Mouse (Mus musculus) liver, embryonic 13.5 days (tissue): ENCODE results near the gene Tgfb1i1. TPM values are rescaled to one million over a fixed set of nuclear protein-coding genes. Genes with fewer than 3 reads are reported as not detected.

Source experiments
- ATAC-seq: fragments of 200-750 bp; cut with Nextera tagmentation; 2 replicates; pipeline ENCODE4 v1.8.0; 2017; ENCODE audit warnings: low read depth, mild to moderate bottlenecking, moderate number of reproducible peaks, moderate library complexity
- DNase-seq: peaks from one replicate; pipeline ENCODE4 v3.0.0; 2022
- H3K27ac ChIP-seq: fragments of 300-500 bp; sonication (generic); 2 replicates; pipeline ENCODE4 v1.5.1; 2015; ENCODE audit warnings: moderate library complexity, mild to moderate bottlenecking, inconsistent platforms
- H3K27me3 ChIP-seq: fragments of 300-500 bp; sonication (generic); 2 replicates; pipeline ENCODE4 v1.6.1; 2015; ENCODE audit warnings: mild to moderate bottlenecking, inconsistent platforms
- H3K36me3 ChIP-seq: fragments of 300-500 bp; sonication (generic); 2 replicates; pipeline ENCODE4 v1.6.1; 2015; ENCODE audit warnings: mild to moderate bottlenecking, inconsistent platforms
- H3K4me1 ChIP-seq: fragments of 300-500 bp; sonication (generic); replicated peaks from 2 replicates; pipeline ENCODE4 v1.6.1; 2015; ENCODE audit warnings: inconsistent platforms
- H3K4me2 ChIP-seq: fragments of 300-500 bp; sonication (generic); 2 replicates; pipeline ENCODE4 v1.6.1; 2015; ENCODE audit warnings: inconsistent platforms, mild to moderate bottlenecking, moderate library complexity
- H3K4me3 ChIP-seq: fragments of 300-500 bp; sonication (generic); replicated peaks from 2 replicates; pipeline ENCODE4 v1.5.1; 2015; ENCODE audit warnings: mild to moderate bottlenecking, inconsistent platforms
- H3K9ac ChIP-seq: fragments of 300-500 bp; sonication (generic); 2 replicates; pipeline ENCODE4 v1.6.1; 2015; ENCODE audit warnings: mild to moderate bottlenecking, inconsistent platforms
- H3K9me3 ChIP-seq: fragments of 300-500 bp; sonication (generic); replicated peaks from 2 replicates; pipeline ENCODE4 v1.6.1; 2016; ENCODE audit warnings: inconsistent platforms
- WGBS: fragments of 180-500 bp; shearing (Covaris S2); methylation state at CpG from one replicate; pipeline ENCODE4 v1.1.7; 2015; ENCODE audit not compliant: insufficient replicate concordance; 5-methylcytosine and 5-hydroxymethylcytosine counted together
- polyA plus RNA-seq: library from polyadenylated mRNA; unstranded; fragments of >200 nt; fragmentation: Nextera tagmentation; extraction: Ambion mirVana; gene quantifications from 2 replicates; pipeline ENCODE4 v1.2.1, GENCODE M21; 2015

Gene Tgfb1i1
- polyA plus RNA-seq, 1 experiment from 2014 or later = 14.3 TPM

DNA sequence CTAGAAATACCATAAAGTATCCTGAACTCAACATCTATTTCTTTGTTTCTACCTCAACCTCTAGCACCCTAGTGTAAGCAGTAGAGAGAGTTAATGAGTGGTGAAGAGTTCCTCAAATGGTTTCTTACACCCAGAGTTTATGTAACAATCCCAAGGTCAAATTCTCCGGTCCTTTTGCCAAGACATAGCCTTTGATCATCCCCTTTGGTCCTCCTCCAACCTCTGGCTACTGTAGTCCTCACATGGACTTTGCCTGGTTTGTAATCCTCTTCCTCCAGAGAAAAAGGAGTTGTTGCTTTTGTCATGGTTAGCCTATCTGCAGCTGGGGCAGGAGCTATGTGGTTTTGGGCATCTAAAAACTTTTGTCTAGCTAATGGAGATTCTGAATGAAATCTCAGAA lies 11.1 kb upstream of the Tgfb1i1 start:
- DNase-seq = no peak
- WGBS = 89% methylated on average over 1 of the region's 1 CpGs
- H3K4me2 ChIP-seq = no peak overlapping the region
- H3K9me3 ChIP-seq = no peaks in the 10 kb centered on the region
- H3K27ac ChIP-seq = no peak overlapping the region
- H3K4me3 ChIP-seq = no peak overlapping the region
- H3K9ac ChIP-seq = no peak overlapping the region
- peaks cover 32% of the 10 kb centered on the region for H3K4me1 ChIP-seq
- H3K36me3 ChIP-seq = peaks cover 20% of the 10 kb centered on the region
- no peak for ATAC-seq
- H3K27me3 ChIP-seq = peaks cover 10% of the 10 kb centered on the region; the same call in 1 of the 2 replicates

DNA sequence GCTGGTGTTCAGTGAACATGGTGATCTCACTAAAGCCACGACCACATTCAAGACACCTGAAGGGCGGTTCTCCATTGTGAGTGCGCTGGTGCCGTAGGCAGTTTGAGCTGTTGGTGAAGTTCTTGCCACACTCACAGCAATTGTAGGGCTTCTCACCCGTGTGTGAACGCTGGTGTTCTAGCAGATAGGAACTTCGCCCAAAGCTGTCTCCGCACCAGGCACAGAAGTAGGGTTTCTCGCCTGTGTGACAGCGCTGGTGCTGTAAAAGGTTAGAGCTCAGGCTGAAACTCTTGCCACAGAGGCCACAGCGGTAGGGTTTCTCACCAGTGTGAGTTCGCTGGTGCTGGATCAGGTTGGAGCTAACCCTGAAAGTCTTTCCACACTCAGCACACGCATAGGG lies 10.2 kb upstream of the Tgfb1i1 start:
- WGBS = 88% methylated on average over 13 of the region's 13 CpGs
- no peak for DNase-seq
- no peak for ATAC-seq
- Histone ChIP-seq H3K4me1 (peaks cover 41% of the 10 kb centered on the region), H3K4me2 (peak overlapping the region; percentile 89), H3K9me3 (no peaks in the 10 kb centered on the region), H3K9ac (no peak overlapping the region; the same call in 1 of the 2 replicates), H3K36me3 (peaks cover 30% of the 10 kb centered on the region), H3K27ac (no peak overlapping the region), H3K4me3 (peak overlapping the region; percentile 81), H3K27me3 (peaks cover 4% of the 10 kb centered on the region; the same call in 1 of the 2 replicates)

GRCm38 (mm10) chr7:128236856-128237592 lies 9.6 kb upstream of the Tgfb1i1 start, which contains the start of gene Armc5:
Gene Armc5 (plus strand): TSS chr7:128237342.
- Histone ChIP-seq H3K4me1 (peaks cover 41% of the 10 kb centered on the region), H3K27ac (peak within 1 kb of the TSS; percentile 99), H3K36me3 (peaks cover 36% of the 10 kb centered on the region), H3K4me3 (peak within 1 kb of the TSS; percentile 81), H3K4me2 (peak within 1 kb of the TSS; percentile 89), H3K27me3 (no peaks in the 10 kb centered on the region), H3K9ac (peak within 1 kb of the TSS; percentile 90), H3K9me3 (no peaks in the 10 kb centered on the region)
- ATAC-seq (peak; percentile 22; the same call in 1 of the 2 replicates), DNase-seq (peak; percentile 77)
- WGBS = 22% methylated on average over 37 of the region's 37 CpGs

GRCm38 (mm10) chr7:128237593-128237926 lies 9.1 kb upstream of the Tgfb1i1 start:
- peak overlapping the region; percentile 99 for H3K27ac ChIP-seq
- peak overlapping the region; percentile 90 for H3K9ac ChIP-seq
- ATAC-seq (no peak; the same call in 1 of the 2 replicates), DNase-seq (no peak)
- H3K36me3 ChIP-seq = peaks cover 41% of the 10 kb centered on the region
- H3K9me3 ChIP-seq = no peaks in the 10 kb centered on the region
- H3K4me1 ChIP-seq = peaks cover 41% of the 10 kb centered on the region
- peak overlapping the region; percentile 81 for H3K4me3 ChIP-seq
- H3K4me2 ChIP-seq = peak overlapping the region; percentile 89
- WGBS = under 1% methylated on average over 25 of the region's 25 CpGs
- H3K27me3 ChIP-seq = no peaks in the 10 kb centered on the region

GRCm38 (mm10) chr7:128237927-128238778 lies 8.5 kb upstream of the Tgfb1i1 start, which contains the start of gene 9130023H24Rik:
Gene 9130023H24Rik (minus strand): TSS chr7:128238031.
- H3K4me2 ChIP-seq = peak within 1 kb of the TSS; percentile 89
- peak within 1 kb of the TSS; percentile 81 for H3K4me3 ChIP-seq
- peaks cover 47% of the 10 kb centered on the region for H3K36me3 ChIP-seq
- peaks cover 41% of the 10 kb centered on the region for H3K4me1 ChIP-seq
- DNase-seq = peak; percentile 100
- H3K27me3 ChIP-seq = no peaks in the 10 kb centered on the region
- under 1% methylated on average over 72 of the region's 72 CpGs for WGBS
- H3K27ac ChIP-seq = peak within 1 kb of the TSS; percentile 99
- H3K9ac ChIP-seq = peak within 1 kb of the TSS; percentile 90
- ATAC-seq = peak; percentile 88
- no peaks in the 10 kb centered on the region for H3K9me3 ChIP-seq

- peak overlapping the region; percentile 71 for H3K9ac ChIP-seq
- H3K27ac ChIP-seq = peak overlapping the region; percentile 93
- no peaks in the 10 kb centered on the region for H3K27me3 ChIP-seq
- ATAC-seq (no peak), DNase-seq (peak; percentile 49)
- peaks cover 51% of the 10 kb centered on the region for H3K36me3 ChIP-seq
- H3K4me2 ChIP-seq = peak overlapping the region; percentile 85
- peak overlapping the region; percentile 81 for H3K4me3 ChIP-seq
- 25% methylated on average over 4 of the region's 4 CpGs for WGBS
- H3K4me1 ChIP-seq = peaks cover 41% of the 10 kb centered on the region
- H3K9me3 ChIP-seq = no peaks in the 10 kb centered on the region
Observed at GRCm38 (mm10) chr7:128238991-128239390, 7.6 kb upstream of the Tgfb1i1 start.

GRCm38 (mm10) chr7:128240131-128240784 lies 6.4 kb upstream of the Tgfb1i1 start:
- no peaks in the 10 kb centered on the region for H3K27me3 ChIP-seq
- peak overlapping the region; percentile 17; the same call in 1 of the 2 replicates for H3K9ac ChIP-seq
- H3K4me2 ChIP-seq = no peak overlapping the region
- H3K4me1 ChIP-seq = peaks cover 41% of the 10 kb centered on the region
- DNase-seq (no peak), ATAC-seq (no peak)
- no peaks in the 10 kb centered on the region for H3K9me3 ChIP-seq
- no peak overlapping the region for H3K4me3 ChIP-seq
- peaks cover 63% of the 10 kb centered on the region for H3K36me3 ChIP-seq
- no peak overlapping the region for H3K27ac ChIP-seq
- 90% methylated on average over 27 of the region's 27 CpGs for WGBS

GRCm38 (mm10) chr7:128242331-128242730 lies 4.3 kb upstream of the Tgfb1i1 start:
- WGBS = 93% methylated on average over 16 of the region's 16 CpGs
- Histone ChIP-seq H3K4me2 (no peak overlapping the region), H3K4me1 (peaks cover 48% of the 10 kb centered on the region), H3K9ac (no peak overlapping the region), H3K4me3 (no peak overlapping the region), H3K9me3 (no peaks in the 10 kb centered on the region), H3K36me3 (peaks cover 58% of the 10 kb centered on the region), H3K27ac (no peak overlapping the region), H3K27me3 (no peaks in the 10 kb centered on the region)
- ATAC-seq (no peak), DNase-seq (no peak)

GRCm38 (mm10) chr7:128243921-128244320 lies 2.7 kb upstream of the Tgfb1i1 start:
- no peak overlapping the region for H3K9ac ChIP-seq
- H3K9me3 ChIP-seq = no peaks in the 10 kb centered on the region
- H3K36me3 ChIP-seq = peaks cover 58% of the 10 kb centered on the region
- peaks cover 54% of the 10 kb centered on the region for H3K4me1 ChIP-seq
- peaks cover 6% of the 10 kb centered on the region; the same call in 1 of the 2 replicates for H3K27me3 ChIP-seq
- no peak overlapping the region for H3K27ac ChIP-seq
- no peak for ATAC-seq
- WGBS = 86% methylated on average over 10 of the region's 10 CpGs
- no peak overlapping the region for H3K4me3 ChIP-seq
- no peak for DNase-seq
- H3K4me2 ChIP-seq = no peak overlapping the region

DNA sequence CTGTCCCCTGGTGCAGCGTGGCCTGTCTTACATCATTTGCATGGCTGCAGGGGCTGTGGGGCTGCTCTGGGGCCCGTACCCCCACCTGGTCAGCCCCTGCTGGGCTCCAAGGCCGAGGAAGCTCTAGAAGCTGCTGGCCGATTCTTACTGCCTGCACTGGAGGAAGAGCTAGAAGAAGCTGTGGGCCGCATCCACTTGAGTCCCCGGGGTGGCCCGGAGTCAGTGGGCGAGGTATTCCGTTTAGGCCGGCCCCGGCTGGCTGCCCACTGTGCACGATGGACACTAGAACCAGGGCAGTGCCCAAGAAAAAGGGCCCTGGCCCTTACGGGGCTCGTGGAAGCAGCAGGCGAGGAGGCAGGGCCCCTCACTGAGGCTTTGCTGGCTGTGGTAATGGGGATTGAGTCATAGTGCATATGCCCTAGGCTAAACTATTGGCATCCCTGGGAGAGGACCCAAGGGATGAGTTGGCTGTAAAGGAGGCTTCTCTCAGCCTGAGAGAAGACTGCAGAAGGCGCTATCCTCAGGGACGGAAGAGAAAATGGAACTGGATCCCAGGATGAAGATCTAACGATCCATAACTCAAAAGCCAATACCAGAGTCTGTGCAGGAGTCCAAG lies 2.1 kb upstream of the Tgfb1i1 start:
- Histone ChIP-seq H3K4me1 (peaks cover 51% of the 10 kb centered on the region), H3K4me3 (no peak overlapping the region), H3K27me3 (peaks cover 10% of the 10 kb centered on the region; the same call in 1 of the 2 replicates), H3K27ac (no peak overlapping the region), H3K9ac (no peak overlapping the region), H3K36me3 (peaks cover 58% of the 10 kb centered on the region), H3K9me3 (no peaks in the 10 kb centered on the region), H3K4me2 (no peak overlapping the region)
- DNase-seq (no peak), ATAC-seq (no peak)
- WGBS = 85% methylated on average over 18 of the region's 18 CpGs
